Mouse (Mus musculus) spleen, postnatal 4 days (tissue): ENCODE data around the gene Rbfox1.

Experiments used
- DNase-seq, 2 experiments: peaks; one replicate each; pipeline ENCODE4 v3.0.0; 2022; ENCODE audit warnings: low spot score in 2 of 2

Gene Rbfox1

DNA sequence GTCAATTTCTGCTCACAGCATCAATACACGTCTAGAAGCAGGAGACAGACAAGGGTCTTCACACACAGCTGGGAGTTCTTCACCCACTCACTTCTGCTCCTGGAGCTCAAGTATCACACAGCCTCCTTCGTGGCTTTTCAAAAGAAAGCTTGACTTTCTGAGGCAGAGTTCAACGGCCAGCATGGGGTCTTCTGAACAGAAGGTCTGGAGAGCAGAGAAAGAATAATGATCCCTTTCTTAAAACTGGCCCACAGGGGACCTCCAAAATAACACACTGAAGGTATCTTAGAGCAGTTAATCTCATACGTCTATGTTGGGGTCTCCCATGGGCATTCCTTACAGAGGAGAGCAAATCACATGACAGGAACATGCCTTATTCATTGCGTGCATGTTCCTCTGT, 1034.5 kb downstream of the Rbfox1 start:
- no peak for DNase-seq

DNA sequence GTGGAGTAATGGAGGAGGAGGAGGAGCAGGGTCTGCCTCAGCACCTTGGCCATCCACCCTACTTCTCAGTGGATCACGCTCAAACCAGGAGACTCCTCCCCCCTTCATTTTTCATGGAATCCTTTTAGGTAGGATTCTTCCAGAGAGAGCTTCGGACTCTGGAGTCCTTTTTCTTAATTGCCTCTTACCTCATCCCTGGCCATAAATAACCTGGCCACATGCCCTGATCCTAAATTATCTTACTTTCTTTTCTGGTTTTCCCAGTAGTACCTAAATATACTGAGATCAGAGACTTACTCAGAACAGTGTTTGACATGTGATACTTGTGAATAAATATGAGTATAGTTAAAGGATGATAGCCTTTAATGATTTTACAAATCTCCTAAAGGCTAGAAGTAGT, 1042.5 kb downstream of the Rbfox1 start:
- no peak for DNase-seq

DNA sequence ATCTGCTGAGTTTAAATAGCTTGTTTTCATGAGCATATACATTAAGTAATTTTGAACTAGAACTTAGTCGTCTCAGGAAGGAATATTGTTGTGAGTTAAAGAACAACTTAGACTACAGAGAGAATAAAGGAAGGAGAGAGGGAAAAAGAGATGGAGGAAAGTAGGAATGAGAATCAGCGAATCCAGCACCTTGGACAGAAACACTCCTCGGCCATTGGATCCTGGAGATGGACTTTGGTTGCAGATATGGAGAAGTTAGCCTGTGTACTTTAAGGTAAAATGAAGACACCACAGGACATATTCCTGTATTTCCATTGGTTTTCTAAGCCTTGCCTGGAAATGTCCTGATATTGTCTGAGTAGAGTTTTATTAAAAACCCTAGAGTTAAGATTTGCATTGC, 1045.6 kb downstream of the Rbfox1 start:
- no peak for DNase-seq

DNA sequence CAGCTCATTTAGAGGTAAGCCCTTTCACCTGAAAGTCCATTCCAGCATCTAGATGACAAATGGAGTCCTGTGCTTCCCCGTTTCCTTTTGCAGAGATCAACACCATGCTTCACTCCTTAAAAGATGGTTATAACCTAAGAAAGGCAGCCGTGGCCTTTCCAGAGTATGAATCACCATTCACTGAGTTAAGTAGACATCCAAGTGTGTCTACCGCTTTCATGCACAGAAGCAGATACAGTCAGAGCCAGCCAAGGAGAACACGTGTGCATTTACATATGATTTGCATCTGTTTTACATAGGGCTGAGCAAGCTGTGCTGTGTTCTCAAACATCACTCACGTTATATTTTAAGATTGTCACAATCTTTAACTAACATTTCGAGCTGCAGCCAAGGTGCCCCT, 1061.0 kb downstream of the Rbfox1 start:
- DNase-seq = no peak

DNA sequence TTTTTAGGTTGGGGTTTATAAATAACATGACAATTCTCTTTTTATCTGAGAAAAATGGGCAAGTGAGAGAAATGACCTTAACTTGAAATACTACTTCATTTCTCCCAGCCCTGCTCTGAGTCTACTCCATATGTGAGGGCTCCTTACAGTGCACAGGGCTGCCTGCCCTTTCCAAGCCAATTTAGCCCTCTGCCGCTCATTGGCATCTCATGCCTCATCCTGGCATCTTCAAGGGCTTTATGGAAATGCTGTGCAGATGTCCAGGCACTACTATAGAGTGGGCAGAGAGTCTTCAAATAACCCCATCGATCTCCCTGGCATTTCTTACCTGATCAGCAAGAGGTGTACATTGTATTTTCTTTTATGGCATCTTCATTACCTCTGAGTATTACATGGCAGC, 1064.5 kb downstream of the Rbfox1 start:
- no peak for DNase-seq

DNA sequence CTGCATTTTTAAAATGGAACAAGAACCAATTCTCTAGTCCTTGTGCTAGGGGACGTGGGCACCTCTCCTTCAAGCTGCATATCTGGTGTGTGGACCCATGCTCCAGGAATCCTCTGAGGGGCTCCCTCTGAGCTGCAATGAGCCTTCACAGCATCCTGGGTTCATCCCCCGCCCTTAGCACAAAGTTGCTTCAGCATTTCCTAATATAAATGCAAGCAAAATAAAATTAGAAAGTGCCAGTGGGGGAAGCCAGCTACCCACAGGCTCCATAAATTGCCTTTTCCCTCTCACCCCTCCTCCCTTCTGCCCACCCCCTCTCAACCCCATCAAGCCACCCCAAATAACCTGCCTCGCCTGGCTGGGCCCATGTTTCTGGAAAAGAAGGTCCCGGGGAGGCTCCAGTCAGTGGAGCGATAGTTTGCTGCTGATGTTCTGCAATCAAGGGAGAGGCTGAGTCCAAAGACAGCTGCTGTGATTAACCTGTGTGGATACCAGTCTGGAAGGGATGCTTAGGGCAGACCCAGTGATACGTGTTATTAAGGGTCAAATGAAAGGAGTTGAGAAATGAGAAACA, 1070.0 kb downstream of the Rbfox1 start:
- DNase-seq = no peak

DNA sequence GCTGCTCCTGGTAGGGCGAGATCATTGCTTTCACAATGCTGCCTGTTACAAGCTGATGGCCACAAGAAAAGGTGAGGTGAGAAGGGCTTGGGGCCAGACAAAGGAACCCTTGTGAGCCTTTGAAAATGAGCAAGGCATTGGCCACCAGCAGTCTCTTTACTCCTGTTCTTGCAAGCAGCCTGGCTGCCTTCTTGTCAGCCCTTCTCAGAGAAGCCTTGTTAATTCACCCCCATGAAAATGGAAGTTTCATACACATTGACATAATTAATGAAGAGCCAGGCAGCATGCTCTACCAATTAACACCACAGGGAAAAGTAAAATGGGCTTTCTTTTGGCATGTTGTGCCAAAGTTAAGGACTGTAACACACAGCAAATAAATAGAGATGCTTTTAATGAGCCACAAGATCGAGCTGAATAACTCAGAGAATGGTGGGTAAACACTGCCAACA, 1076.8 kb downstream of the Rbfox1 start:
- DNase-seq = no peak

DNA sequence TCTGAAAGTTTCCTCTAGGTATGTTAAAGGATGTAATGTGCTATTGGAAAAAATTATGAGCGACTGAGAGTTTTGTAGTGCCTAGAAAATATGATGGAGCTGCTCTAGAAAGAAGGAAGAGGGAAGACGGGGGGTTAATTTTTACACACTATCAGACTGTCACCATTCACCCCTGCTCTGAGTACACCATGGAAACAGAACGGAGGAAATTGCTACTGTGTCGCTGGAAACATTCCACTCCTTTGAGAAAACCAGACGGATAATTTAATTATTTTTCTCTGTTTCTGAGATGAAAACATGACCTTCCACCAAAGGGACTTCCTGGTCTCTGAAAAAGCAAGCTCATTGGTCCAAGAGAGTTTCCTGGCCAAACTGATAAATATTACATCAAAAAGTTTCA, 1077.4 kb downstream of the Rbfox1 start:
- DNase-seq = no peak

DNA sequence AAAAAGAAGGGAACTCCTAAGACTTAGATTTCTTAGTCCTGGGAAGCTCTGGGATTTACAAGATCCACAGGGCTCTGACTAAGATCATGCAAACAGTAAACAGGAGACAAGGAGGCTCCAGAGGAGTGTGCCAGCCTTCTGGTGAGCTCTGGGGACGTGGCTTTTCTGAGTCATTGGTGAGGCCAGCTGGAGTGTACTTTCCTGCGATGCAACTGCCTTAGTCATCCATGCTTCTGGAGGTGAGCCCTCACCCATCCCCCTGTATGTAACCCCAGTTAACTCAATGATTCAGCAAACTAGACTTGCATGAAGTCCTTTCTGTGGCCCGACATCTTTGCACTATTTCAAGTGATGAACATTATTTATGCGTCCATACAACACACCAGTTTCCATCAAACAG, 1078.4 kb downstream of the Rbfox1 start:
- DNase-seq = no peak

DNA sequence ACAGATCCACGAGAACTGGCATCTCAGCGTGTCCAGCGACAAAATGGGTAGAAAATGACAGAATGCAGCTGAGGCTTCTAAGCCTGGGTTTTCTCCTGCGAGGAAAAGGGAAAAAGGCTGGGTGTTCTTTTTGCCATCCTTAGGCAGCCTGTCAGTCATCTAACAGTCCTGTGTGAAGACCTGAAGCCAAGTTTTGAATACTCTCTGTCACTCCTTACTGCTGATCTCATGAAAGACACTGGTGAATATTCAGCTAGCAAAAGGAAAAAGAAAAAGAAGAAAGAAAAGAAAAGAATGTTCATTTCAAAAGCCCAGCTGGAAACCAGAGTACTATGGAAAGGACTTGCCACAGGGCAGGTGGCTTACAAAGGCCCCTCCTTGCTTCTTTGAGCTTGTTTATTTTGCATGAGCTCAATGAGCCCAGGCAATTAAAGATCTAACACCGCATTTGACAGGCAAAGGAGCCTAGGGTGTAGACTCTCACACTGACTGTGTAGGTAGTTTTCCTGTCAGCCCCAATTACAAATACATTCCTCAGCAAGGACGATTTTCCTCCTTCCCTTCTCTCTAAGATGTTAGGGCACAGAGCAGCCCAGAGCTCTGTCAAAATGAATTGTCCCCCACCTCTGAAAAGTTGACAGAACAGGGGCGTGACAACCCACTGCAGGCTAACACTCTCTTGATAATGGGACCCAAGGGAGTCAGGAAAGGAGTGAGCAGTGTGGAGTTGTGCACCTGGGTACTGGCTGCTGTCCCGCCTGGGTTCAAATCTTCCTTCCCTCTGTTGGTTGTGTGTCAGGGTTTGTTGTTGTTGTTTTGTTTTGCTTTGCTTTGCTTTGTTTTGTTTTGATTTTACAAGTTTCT, 1079.8 kb downstream of the Rbfox1 start:
- DNase-seq = no peak

DNA sequence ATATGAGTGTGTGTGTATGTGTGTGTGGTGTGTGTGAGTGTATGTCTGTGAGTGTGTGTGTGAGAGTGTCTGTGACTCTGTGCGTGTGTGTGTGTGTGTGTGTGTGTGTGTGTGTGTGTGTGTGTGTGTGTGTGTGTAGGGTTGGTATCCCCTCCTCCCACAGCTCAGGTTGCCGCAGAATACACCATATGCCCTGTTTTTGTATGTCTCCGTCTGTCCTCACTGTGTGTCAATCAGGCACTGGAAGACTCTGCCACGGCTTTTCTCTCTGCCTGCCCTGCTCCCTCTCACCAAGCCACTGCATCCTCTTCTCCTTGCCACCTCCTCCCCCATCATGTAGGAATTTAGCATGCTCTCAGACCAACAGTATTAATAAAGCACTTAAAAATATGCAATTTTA, 1084.8 kb downstream of the Rbfox1 start:
- DNase-seq = no peak

DNA sequence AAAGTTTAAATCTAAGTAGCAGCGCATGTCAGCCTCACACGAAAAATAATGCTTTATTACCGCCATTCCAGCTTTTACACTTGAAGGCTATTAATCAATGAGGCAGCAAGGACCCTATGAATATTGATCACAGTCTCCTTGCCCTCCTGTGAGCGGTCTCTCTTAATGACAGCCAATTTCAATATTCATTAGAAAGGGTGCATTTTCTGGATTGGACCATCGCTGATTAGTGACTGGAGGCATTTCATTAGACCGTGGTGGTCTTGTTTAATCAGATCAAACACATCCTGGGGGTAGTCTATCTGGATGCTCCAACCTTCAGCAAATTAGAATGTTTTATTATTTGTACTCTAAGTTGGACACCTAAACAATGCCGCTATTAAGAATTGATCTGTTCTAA, 1091.2 kb downstream of the Rbfox1 start:
- no peak for DNase-seq

DNA sequence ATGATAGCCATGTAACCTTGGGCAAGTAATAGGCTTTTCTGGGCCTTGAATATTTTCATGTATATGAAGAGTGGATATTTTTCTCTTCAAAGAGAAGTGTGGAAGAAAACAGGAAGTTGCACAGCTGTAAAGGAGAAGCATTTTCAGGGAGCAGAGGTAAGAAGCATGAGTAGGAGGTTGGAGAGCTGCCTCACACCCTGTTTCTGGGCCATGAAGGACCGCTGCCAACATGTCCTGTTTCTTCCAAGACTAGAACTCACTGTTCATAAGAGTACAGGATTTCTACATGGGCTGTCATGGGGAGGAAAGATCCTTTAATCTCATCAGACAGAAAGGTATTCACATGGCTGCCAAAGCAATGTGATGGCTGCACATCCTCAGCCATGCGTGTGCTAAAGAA, 1098.8 kb downstream of the Rbfox1 start:
- no peak for DNase-seq

DNA sequence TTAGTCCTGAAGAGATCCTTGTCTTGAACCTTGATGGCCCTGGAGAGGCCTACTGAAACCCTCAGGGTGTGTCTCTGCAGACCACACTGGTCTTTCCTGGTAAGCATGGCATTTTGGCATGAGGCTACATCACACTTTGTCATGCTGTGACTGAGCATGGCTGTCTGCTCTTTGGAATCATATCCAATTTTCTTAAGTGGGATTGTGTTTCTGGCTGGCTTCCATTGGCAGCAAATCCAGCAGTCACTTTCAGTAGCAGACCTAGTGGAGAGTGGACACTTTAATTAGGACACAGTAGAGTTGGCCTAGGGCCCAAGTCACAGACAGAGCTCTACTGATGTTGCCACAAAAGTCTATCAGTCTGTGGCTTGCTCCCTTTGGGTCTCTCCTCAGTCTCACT, 1100.9 kb downstream of the Rbfox1 start:
- DNase-seq = no peak

DNA sequence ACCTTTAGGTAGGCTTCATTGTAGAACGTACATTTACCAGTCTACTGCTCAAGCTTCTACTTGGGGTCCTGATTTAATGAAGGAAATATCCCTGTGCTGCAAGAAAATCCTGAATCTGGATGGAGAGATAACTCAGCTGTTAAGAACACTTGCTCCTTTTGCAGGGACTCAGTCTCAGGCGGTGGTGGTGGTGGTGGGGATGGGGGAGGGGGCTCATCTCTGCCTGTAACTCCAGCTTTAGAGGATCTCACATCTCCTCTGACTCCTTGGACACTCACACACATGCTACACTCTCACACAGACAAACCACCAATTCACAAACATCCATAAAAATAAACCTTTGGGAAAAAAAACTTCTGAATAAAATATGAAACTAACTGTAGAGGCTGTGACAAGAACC, 1101.3 kb downstream of the Rbfox1 start:
- DNase-seq = no peak

DNA sequence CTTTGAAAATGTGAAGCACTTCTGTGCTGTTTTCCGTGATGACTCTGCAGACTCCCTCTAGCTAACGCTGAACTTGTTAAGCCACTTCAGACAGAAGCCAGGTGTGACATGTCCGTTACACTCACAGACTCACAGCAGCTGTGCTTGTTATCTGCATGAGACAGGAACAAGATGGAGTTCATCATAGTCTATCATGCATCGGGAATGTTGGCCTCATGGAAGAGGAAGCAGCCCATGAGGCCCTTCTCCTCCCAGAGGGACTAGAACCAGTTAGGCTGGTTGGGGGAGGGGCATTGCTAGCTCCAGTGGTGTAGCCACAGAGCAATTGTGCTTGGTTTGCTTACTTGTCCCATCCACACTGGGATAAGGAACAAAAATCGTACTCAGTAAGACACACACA, 1107.1 kb downstream of the Rbfox1 start:
- no peak for DNase-seq

DNA sequence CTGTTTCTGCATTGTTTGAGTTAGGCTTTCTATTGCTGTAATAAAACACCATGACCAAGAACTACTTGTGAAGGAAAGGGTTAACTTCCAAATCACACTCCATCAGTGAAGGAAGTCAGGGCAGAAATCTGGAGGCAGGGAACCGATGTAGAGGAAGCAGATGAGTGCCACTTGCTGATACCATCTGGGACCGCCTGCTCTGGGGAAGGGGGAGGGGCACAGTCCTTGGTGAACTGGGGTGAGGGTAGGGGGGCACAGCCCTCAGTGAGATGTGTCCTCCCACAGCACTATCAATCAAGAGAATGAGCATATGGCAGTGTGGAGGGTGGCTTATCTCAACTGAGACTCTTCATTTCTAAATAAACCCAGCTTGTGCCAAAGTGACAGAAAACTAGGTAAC, 1108.0 kb downstream of the Rbfox1 start:
- DNase-seq = no peak

DNA sequence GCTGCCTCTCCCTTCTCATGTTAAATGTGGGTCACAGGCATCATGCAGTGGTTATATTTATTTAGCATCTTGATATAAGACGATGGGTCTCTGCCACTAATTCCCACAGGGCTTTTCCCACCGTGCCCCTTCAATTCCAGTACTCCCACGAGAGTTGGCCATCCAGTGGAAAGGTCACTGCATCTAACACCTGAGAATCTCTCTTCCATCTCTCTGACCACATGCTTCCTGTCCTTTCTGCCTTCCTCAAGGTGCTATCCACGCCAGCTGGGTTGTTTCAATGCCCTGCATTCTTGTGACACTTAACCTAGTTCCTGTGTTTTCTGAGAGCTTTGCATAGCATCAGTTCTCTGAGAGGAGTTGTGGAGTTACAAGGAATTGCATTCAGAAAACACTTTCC, 1112.0 kb downstream of the Rbfox1 start:
- DNase-seq = no peak

DNA sequence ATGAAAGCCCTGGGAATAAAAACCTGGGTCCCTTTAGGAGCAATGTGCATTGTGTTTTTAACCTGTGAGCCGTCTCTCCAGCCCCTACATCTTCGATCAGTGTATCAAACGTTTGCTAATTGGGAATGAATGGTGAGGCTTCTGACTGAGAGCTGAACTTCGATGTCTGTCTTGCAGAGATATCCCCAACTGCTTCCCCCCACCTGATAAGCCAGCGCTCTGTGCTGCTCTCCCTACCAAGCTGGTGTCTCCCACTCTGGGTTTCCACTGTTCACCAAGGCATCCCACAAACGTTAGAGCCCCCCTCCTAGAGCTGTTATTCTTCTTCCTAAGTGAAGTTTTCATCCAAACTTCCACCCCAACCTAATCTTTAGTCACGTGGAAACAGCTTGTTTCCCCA, 1112.7 kb downstream of the Rbfox1 start:
- no peak for DNase-seq

DNA sequence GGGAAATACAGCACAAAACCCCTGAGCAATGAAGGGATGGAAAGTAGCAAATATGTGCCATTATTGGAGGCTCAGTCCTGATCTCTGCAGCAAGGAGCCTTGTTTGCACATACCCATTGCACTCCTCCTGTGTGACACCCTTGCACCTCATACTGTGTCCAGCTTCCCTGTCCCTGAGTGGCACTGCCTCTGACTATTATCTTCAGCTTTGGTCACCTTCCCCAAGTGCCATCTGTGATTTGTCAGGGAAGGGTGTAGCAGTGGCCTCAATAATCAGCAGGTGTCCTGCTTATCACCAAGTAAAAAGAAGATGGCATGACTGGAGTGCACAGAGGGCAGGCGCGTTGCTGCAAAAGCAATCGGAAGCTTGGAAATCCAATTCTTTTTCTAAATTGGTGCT, 1119.4 kb downstream of the Rbfox1 start:
- no peak for DNase-seq

DNA sequence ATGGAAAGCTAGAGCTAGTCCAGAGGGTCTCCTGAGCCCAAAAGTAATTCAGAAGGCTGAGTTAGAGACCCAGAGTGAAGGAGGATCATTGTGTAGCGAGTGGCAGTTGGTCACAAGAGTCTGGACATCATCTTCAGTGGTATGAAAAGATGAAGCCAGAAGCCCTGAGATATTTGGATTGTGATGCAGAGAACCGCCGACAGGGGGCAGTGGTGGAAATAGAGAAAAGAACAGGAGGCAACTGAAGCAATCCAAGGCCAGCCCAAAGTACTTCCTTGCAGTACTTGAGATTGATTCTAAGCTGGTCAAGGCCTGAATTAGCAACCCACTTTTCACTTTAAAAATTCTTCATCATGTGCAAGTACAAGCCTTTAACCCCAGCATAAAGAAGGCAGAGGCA, 1120.3 kb downstream of the Rbfox1 start:
- DNase-seq = peak in 1 of 2 experiments; percentile 62

DNA sequence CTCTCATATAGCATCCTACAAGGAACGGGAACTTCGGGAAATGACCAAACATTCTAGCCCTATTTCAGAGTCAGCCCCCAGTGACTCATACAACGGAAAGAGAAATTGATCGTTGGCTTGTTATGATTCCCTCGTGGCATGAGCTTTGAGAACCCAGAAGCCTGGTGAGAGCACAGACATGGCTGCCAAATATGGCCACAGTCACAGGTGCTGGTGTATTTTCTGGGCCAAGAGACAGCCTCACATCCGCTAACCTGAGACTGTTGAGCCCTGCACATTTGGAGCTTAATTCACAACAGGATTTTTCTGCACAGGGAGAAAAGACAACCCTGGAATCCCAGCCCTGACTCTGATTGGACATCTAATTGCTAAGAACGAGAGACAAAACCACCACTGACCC, 1132.2 kb downstream of the Rbfox1 start:
- no peak for DNase-seq

DNA sequence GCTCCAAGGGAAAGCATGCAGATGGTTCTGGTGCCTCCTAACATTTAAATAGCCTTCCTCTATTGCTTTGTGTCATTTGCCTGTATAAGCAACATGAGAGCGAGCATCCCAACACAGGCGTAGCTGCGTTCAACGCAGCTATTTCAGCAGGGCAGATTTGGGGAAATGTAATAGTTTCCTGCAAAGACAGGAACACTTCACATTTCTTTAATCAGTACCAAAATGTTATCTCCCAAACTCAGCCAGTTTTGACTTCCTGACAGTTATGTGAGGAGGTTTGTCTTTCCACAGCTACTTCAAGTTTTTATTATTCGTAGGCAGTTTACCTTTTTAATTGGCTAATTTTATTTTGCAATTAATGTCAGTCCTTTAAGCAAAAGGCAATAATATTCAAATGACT, 1149.1 kb downstream of the Rbfox1 start:
- no peak for DNase-seq

DNA sequence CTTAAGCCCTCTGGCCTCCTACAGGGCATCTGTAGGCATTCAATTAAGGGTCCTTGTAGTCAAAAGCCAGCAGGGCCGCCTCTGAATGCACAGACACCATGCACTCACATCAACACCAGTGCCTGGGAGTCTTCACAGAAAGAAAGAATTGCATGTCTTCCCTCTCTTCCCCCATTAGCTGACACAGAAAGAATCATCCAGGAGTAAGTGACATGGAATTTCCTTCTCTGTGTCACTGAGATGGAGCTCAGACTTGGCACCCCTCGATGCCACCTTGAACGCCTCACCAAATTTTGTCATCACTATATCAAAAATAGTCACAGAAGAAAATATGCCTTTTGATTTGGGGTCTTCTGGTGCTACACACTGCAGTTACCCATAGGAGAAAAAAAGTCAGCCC, 1151.4 kb downstream of the Rbfox1 start:
- no peak for DNase-seq
